Mouse (Mus musculus): Measurements from ENCODE around the gene Actb.

DNA sequence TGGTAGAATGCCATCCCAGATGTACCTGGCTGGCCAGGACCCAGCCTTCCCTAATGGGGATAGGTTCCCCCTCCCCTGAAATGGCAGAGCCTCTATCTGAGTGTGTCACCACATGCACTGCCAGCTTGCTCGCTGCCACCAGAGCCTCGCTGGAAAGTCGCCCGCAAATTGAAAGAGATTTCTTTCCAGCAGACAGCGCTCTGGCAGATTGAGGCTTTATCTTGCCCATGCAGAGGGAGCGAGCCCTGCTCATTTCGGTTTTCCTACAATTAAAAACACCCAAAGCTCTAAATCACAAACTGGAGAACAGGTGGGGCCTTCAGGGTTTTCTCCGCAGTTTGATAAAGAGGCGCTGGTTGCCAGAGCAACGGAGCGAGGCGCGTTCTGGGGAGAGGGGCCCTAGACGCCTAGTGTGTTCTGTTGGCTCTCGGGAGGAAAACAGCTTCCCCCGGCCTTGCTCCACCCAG, 48.8 kb downstream of the Actb start:
- no peak for TF ChIP-seq POLR2A (IDR thresholded peaks at IDR 0.05; ENCODE audit: extremely low read depth, insufficient read depth, low read length)
- TF ChIP-seq CTCF (IDR thresholded peaks at IDR 0.05; ENCODE audit: low read depth, low read length): no peak

All from liver, adult 2 months (tissue).